Mouse (Mus musculus) small intestine, adult 2 months (tissue): ENCODE measurements around the gene Manba. TPM values are rescaled to one million over a fixed set of nuclear protein-coding genes. Genes with fewer than 3 reads are reported as not detected.

ENCODE experiments used
- H3K27ac ChIP-seq: fragments of 200-500 bp; 2 replicates; pipeline ENCODE4 v1.5.1; 2012; ENCODE audit warnings: low read depth, low read length, control low read depth, inconsistent platforms; ENCODE audit not compliant: insufficient read depth
- H3K27me3 ChIP-seq: fragments of 200-500 bp; 2 replicates; pipeline ENCODE4 v1.6.1; 2012; ENCODE audit warnings: mild to moderate bottlenecking, moderate library complexity, low read length, inconsistent platforms; ENCODE audit not compliant: control insufficient read depth, insufficient read depth
- H3K36me3 ChIP-seq: fragments of 200-500 bp; 2 replicates; pipeline ENCODE4 v1.6.1; 2012; ENCODE audit warnings: mild to moderate bottlenecking, low read length, control low read depth, inconsistent platforms; ENCODE audit not compliant: control insufficient read depth, insufficient read depth
- H3K4me1 ChIP-seq: fragments of 200-500 bp; 2 replicates; pipeline ENCODE4 v1.6.1; 2012; ENCODE audit warnings: low read length, inconsistent platforms, mixed read lengths; ENCODE audit not compliant: control insufficient read depth, insufficient read depth, insufficient read length
- H3K4me3 ChIP-seq: fragments of 200-500 bp; 2 replicates; pipeline ENCODE4 v1.5.1; 2012; ENCODE audit warnings: low read depth, mild to moderate bottlenecking, control low read depth, inconsistent platforms, low read length, moderate library complexity
- CTCF ChIP-seq: fragments of 200-500 bp; IDR thresholded peaks from 2 replicates; pipeline ENCODE4 v1.5.1; 2012; ENCODE audit warnings: low read depth, mild to moderate bottlenecking, control low read depth, inconsistent platforms, low read length, moderate library complexity, mixed read lengths; ENCODE audit not compliant: insufficient replicate concordance, insufficient read length; ENCODE audit errors: extremely low read depth
- POLR2A ChIP-seq: fragments of 200-500 bp; IDR thresholded peaks from 2 replicates; pipeline ENCODE4 v1.6.1; 2012; ENCODE audit warnings: low read depth, mild to moderate bottlenecking, control low read depth, inconsistent platforms, low read length, moderate library complexity
- WGBS: fragments of 180-500 bp; shearing (Covaris S2); methylation state at CpG from one replicate; pipeline ENCODE4 v1.1.7; 2018; 5-methylcytosine and 5-hydroxymethylcytosine counted together
- polyA plus RNA-seq: library from polyadenylated mRNA; depleted of rRNA; stranded (reverse); fragments of >200 nt; gene quantifications from 2 replicates; pipeline ENCODE4 v1.2.3, GENCODE M21; 2012; rRNA removed

Gene Manba
- polyA plus RNA-seq, 1 experiment, result 2.6 TPM

DNA sequence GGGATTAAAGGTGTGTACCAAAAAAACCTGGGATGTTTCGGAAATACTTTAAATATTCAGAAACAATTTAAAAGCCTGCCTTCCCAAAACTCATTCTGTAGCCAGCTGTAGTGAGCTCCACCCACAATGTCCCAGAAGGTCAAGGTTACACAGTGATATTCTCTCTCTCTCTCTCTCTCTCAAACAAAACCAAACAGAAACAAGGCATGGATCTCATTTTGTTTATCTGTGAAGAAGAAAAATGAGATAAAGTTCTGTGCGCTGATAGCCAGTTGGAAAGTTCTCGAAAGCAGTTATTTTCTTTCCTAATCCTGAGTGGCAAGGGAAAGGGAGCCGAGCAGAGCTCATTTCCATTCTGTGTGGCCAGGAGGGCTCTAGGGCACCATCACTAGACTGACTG lies 120.1 kb downstream of the Manba start:
- peaks cover 61% of the 10 kb centered on the region for H3K36me3 ChIP-seq
- 72% methylated on average over 4 of the region's 4 CpGs for WGBS
- no peak overlapping the region for H3K27ac ChIP-seq
- no peak overlapping the region for H3K4me3 ChIP-seq
- 0 out of 2 replicates have a peak, but pooled peaks cover 2% of the 10 kb centered on the region for H3K4me1 ChIP-seq
- TF ChIP-seq POLR2A, result no peak
- TF ChIP-seq CTCF, result no peak
- H3K27me3 ChIP-seq, result no peaks in the 10 kb centered on the region

DNA sequence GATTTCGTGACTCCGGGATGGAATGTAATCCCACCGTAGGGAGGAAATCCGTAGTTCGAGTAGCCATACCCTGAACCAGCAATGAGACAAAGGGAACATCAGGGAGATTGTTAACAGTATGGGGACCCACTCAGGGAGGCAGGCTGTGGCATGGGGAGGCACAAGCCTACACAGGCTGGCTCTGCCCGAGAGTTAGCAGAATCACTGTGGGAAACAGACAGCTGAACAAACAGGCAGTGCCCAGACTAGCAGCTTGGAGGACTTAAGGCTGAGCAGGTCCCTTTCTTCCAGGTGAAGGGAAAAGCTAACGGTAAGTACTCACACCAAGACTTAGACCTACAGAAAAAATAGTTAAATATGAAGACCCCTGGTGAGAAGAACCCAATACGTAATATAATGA lies 121.2 kb downstream of the Manba start:
- no peak overlapping the region for H3K4me3 ChIP-seq
- H3K4me1 ChIP-seq, result 0 out of 2 replicates have a peak, but pooled peaks cover 2% of the 10 kb centered on the region
- peaks cover 59% of the 10 kb centered on the region for H3K36me3 ChIP-seq
- WGBS, result 85% methylated on average over 8 of the region's 8 CpGs
- no peaks in the 10 kb centered on the region for H3K27me3 ChIP-seq
- TF ChIP-seq CTCF (no peak), POLR2A (no peak)
- no peak overlapping the region for H3K27ac ChIP-seq

DNA sequence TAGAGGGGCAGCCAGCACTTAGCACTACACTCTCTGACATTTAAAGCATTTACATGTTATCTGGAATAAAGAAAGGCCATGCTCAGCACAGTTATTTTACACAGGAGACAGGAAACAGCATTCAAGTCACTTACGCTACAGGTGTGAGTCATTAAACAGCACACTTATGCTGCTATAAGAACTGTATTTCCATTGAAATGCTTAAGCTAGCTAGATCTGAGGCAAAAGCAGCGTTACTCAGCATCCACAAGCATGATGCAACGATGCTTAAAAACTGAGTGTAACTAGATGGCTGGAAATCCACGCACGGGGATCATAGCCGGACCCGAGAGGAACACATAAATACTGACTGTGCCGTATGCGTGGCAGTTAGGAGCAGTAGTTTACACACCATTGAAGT lies 121.6 kb downstream of the Manba start:
- Histone ChIP-seq H3K4me1 (0 out of 2 replicates have a peak, but pooled peaks cover 2% of the 10 kb centered on the region), H3K36me3 (peaks cover 60% of the 10 kb centered on the region), H3K27me3 (no peaks in the 10 kb centered on the region), H3K4me3 (no peak overlapping the region), H3K27ac (no peak overlapping the region)
- TF ChIP-seq CTCF, result no peak
- TF ChIP-seq POLR2A, result no peak
- WGBS, result 74% methylated on average over 9 of the region's 9 CpGs

DNA sequence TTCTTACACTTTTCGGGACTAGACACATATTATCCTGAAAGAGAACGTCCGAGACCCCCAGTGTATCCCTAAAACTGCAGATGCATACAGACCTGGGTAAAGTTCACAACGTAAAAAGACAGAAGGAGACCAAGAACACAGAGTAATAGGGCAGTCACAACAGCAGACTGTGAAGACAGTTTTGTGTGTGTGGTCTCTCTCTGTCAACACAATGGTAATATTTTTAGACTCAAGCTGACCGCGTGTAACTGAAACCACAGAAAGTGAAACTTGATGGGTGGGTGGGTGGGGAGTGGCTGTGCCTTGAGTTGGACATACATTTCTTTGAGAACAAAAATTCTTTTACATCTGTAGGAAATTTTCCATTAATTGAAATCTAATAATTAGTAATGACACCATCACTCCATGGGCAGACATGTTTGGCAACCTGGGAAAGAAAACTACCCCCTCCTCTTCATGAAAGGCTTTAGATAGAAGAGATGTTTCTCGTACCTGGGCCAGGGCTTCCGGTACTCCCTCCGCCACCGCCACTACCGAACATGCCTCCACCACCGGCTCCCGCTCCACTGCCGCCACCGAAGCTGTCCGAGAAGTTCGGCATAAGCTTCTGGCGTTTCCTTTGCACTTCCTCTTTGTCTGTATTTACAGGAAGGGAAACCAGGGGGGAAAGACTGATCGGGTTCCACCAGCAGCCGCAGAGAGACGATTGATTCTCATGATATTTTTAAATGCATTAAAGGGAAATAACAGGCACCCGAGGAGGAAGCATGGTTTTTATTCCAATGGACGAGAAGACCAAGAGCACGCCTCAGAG lies 122.5 kb downstream of the Manba start:
- no peak for TF ChIP-seq POLR2A
- no peak for TF ChIP-seq CTCF
- Histone ChIP-seq H3K27me3 (no peaks in the 10 kb centered on the region), H3K36me3 (peaks cover 62% of the 10 kb centered on the region), H3K4me1 (0 out of 2 replicates have a peak, but pooled peaks cover 2% of the 10 kb centered on the region), H3K27ac (peak overlapping the region; percentile 69), H3K4me3 (peak overlapping the region; percentile 43)
- 73% methylated on average over 24 of the region's 24 CpGs for WGBS

DNA sequence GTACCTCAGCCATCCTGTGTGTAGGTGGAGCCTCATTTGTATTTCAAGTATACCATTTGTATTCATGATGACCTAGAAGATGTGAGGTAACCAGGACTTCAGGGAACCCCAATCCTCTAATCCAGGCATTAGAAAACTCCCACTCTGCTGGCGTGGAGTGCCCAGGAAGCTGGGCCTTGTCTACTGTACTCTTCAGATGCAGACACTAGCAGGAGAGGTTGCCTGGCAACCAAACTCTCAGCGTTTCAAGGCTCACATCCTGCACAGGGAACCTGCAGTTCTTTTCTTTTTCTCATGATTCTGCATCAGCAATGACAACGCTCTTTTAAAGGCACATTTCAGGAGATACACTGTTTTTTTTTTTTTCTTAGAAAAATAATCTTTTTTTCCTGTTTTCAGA lies 124.8 kb downstream of the Manba start:
- 86% methylated on average over 3 of the region's 3 CpGs for WGBS
- Histone ChIP-seq H3K4me3 (no peak overlapping the region), H3K4me1 (0 out of 2 replicates have a peak, but pooled peaks cover 2% of the 10 kb centered on the region), H3K27me3 (no peaks in the 10 kb centered on the region), H3K36me3 (peaks cover 59% of the 10 kb centered on the region), H3K27ac (no peak overlapping the region)
- no peak for TF ChIP-seq CTCF
- TF ChIP-seq POLR2A, result no peak

DNA sequence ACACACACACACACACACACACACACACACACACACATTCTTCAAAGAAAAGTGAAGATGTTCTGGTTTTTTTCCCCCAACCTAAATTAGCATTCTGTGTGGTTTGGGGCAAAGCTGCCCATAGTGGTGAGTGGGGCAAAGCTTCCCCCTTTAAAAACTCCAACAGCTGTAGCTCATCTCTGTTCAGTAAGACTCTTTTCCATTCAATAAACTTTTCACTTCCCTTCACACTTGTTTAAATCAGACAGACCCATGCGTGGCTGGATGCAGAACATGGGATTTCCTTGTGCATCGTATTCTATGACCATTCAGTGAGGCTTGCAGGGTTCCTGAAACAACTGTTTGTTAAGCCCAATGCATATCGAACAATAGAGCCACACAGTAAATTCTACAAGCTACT lies 129.0 kb downstream of the Manba start:
- no peaks in the 10 kb centered on the region for H3K4me1 ChIP-seq
- H3K4me3 ChIP-seq, result no peak overlapping the region
- TF ChIP-seq CTCF, result no peak
- TF ChIP-seq POLR2A, result no peak
- H3K27me3 ChIP-seq, result no peaks in the 10 kb centered on the region
- H3K27ac ChIP-seq, result no peak overlapping the region
- H3K36me3 ChIP-seq, result peaks cover 72% of the 10 kb centered on the region
- WGBS, result 89% methylated on average over 3 of the region's 3 CpGs

DNA sequence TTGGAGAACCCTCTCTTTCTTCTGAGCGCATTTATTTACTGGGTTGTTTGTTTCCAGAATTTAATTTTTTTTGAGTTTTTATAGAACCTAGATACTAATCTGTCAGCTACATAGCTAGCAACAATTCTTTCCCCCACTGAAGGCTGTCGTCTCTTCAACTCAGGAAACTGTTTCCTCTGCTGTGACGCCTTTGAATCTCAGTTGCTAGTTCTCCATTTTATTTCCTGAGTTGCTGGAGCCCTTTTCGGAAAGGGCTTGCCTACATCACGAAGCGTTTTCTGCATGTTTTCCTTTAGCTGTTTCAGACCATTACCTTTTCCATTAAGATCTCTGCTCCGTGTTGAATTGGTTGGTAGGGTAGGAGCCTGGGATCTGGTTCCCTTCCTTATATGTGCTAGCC lies 131.3 kb downstream of the Manba start:
- WGBS, result 85% methylated on average over 7 of the region's 7 CpGs
- H3K4me3 ChIP-seq, result no peak overlapping the region
- H3K36me3 ChIP-seq, result peaks cover 64% of the 10 kb centered on the region
- no peaks in the 10 kb centered on the region for H3K4me1 ChIP-seq
- no peaks in the 10 kb centered on the region for H3K27me3 ChIP-seq
- no peak overlapping the region for H3K27ac ChIP-seq
- TF ChIP-seq POLR2A, result no peak
- TF ChIP-seq CTCF, result no peak

Other genes with a start within 250 kb of the Manba start
- gene Bdh2, start 204.4 kb upstream of the Manba start, polyA plus RNA-seq, result 0.77 and 0.84 TPM in 2 replicates
- 0.15 TPM in 1 of 2 replicates, not detected in the other for gene Slc9b2, start 177.9 kb upstream of the Manba start, polyA plus RNA-seq
- not detected in 2 replicates for gene Slc9b1, start 137.6 kb upstream of the Manba start, polyA plus RNA-seq
- gene Cisd2, start 61.7 kb upstream of the Manba start, polyA plus RNA-seq, result 12.4 and 26.6 TPM in 2 replicates
- gene Ube2d3, start 47.5 kb upstream of the Manba start, polyA plus RNA-seq, result 192 and 259 TPM in 2 replicates
- 34.9 and 94.2 TPM in 2 replicates for gene Nfkb1, start 205.9 kb downstream of the Manba start, polyA plus RNA-seq